Mouse (Mus musculus): Measurements from ENCODE around the gene Zc3h14. TPM values are rescaled to one million over a fixed set of nuclear protein-coding genes. Genes with fewer than 3 reads are reported as not detected.

The Zc3h14 gene
- polyA plus RNA-seq, 1 experiment from 2014 or later = 182 TPM

DNA sequence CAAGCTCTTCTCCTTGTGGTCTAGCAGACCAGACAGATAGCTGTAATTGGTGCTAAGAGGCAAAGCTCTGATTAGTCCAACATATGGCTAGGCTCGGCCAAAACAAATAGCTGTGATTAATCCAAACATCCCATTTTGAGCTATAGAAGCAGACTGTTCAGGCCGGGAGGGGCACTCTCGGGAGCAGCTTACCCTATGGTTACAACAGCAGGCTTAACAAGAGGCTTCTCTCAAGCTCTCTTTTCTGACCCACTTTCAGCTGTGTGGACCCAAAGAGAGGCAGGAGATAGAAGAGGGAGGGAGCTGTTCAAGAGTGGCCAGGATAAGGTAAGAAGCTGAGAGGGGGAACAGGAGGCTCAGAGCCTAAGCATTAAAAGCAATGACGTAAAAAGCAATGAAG, 1.1 kb upstream of the Zc3h14 start:
- H3K4me3 ChIP-seq (ENCODE audit: low read depth, low read length) = no peak overlapping the region
- H3K27ac ChIP-seq (replicated peaks; ENCODE audit: low read depth, low read length) = no peak overlapping the region
- H3K4me1 ChIP-seq (ENCODE audit: control insufficient read depth, insufficient read depth, low read length) = no peaks in the 10 kb centered on the region
- no peak for ATAC-seq (replicated peaks; ENCODE audit: insufficient number of reproducible peaks, low FRiP score, low TSS enrichment, low read depth)
- H3K9ac ChIP-seq (replicated peaks; ENCODE audit: low read length) = no peak overlapping the region
- no peak overlapping the region for H3K4me2 ChIP-seq (ENCODE audit: low read depth, low read length)
- no peaks in the 10 kb centered on the region for H3K27me3 ChIP-seq (ENCODE audit: control insufficient read depth, insufficient read depth, low read length)
- DNase-seq (ENCODE audit: low spot score) = no peak
- 56% methylated on average over 4 of the region's 4 CpGs for WGBS
- no peaks in the 10 kb centered on the region for H3K9me3 ChIP-seq (replicated peaks; ENCODE audit: control insufficient read depth, low read length)
- no peaks in the 10 kb centered on the region for H3K36me3 ChIP-seq (replicated peaks; ENCODE audit: control insufficient read depth, insufficient read depth, low read depth, low read length)

DNA sequence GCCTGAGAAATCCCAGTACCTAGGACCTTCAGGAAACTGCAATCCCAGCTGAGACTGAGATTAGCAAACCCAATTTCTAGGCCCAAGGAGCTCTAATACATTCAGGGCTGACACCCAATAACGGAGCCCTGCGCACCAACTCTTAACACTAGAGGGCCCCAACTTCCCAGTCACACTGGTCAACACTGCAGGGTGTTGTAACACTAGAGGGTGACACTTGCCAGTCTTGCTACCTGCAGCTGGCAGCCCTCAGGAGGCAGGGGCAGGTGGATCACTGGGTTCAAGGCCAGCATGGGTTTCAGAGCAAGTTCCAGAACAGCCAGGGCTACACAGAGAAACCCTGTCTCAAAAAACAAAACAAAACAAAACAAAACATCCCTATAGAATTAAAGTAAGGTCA, 633 bp upstream of the Zc3h14 start:
- Histone ChIP-seq H3K27ac (replicated peaks; ENCODE audit: low read depth, low read length) (no peak overlapping the region), H3K4me2 (ENCODE audit: low read depth, low read length) (no peak overlapping the region), H3K4me1 (ENCODE audit: control insufficient read depth, insufficient read depth, low read length) (no peaks in the 10 kb centered on the region), H3K27me3 (ENCODE audit: control insufficient read depth, insufficient read depth, low read length) (no peaks in the 10 kb centered on the region), H3K9ac (replicated peaks; ENCODE audit: low read length) (no peak overlapping the region), H3K36me3 (replicated peaks; ENCODE audit: control insufficient read depth, insufficient read depth, low read depth, low read length) (no peaks in the 10 kb centered on the region), H3K9me3 (replicated peaks; ENCODE audit: control insufficient read depth, low read length) (no peaks in the 10 kb centered on the region), H3K4me3 (ENCODE audit: low read depth, low read length) (no peak overlapping the region)
- peak; percentile 68 for DNase-seq (ENCODE audit: low spot score)
- WGBS = 13% methylated on average over 2 of the region's 2 CpGs
- ATAC-seq (replicated peaks; ENCODE audit: insufficient number of reproducible peaks, low FRiP score, low TSS enrichment, low read depth) = 0 out of 2 replicates have a peak, but pooled peaks have one; percentile 35

DNA sequence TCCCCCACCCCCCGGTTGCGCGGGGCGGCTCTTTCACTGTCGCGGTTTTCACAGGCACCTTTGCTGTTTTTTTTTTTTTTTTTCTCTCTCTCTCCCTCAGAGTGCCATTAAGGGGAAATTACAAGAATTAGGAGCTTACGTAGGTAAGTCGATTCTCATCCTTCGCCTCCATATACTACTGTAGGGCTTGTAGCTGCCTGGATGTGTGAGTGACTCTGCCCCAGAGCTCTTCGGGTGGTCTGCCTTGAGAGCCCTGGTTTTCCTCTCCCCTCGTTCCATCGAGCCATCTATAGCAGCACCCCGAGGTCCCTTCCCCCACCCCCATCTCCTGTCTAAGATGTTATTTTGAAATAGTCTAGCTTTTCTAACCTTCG, 603 bp downstream of the Zc3h14 start:
- Histone ChIP-seq H3K4me1 (ENCODE audit: control insufficient read depth, insufficient read depth, low read length) (no peaks in the 10 kb centered on the region), H3K4me3 (ENCODE audit: low read depth, low read length) (peak overlapping the region; percentile 92), H3K36me3 (replicated peaks; ENCODE audit: control insufficient read depth, insufficient read depth, low read depth, low read length) (no peaks in the 10 kb centered on the region), H3K4me2 (ENCODE audit: low read depth, low read length) (peak overlapping the region; percentile 76), H3K9ac (replicated peaks; ENCODE audit: low read length) (peak overlapping the region; percentile 94), H3K9me3 (replicated peaks; ENCODE audit: control insufficient read depth, low read length) (no peaks in the 10 kb centered on the region), H3K27ac (replicated peaks; ENCODE audit: low read depth, low read length) (peak overlapping the region; percentile 87), H3K27me3 (ENCODE audit: control insufficient read depth, insufficient read depth, low read length) (no peaks in the 10 kb centered on the region)
- DNase-seq (ENCODE audit: low spot score) (peak; percentile 44), ATAC-seq (replicated peaks; ENCODE audit: insufficient number of reproducible peaks, low FRiP score, low TSS enrichment, low read depth) (peak; percentile 51; the same call in 1 of the 2 replicates)
- WGBS = 2% methylated on average over 14 of the region's 14 CpGs

DNA sequence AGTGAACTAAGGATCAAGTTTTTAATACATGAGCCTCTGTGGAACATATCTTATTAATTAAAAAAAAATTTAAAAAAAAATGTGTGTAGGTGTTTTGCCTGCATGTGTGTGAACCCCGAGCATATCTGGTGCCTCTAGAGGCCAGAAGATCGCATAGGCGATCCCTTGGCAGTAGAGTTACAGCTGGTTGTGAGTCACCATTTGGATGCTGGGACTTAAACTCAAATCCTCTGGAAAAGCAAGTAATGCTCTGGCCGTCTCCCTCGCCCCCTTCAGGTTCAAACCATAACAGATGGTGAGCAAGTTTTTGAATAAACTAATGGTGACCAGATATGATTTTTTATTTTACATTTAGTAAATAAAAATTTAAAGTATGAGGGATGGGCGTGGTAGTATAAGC, 10.9 kb downstream of the Zc3h14 start:
- Histone ChIP-seq H3K36me3 (replicated peaks; ENCODE audit: control insufficient read depth, insufficient read depth, low read depth, low read length) (peaks cover 4% of the 10 kb centered on the region), H3K4me1 (ENCODE audit: control insufficient read depth, insufficient read depth, low read length) (no peaks in the 10 kb centered on the region), H3K4me2 (ENCODE audit: low read depth, low read length) (no peak overlapping the region), H3K4me3 (ENCODE audit: low read depth, low read length) (no peak overlapping the region), H3K9ac (replicated peaks; ENCODE audit: low read length) (no peak overlapping the region), H3K27ac (replicated peaks; ENCODE audit: low read depth, low read length) (no peak overlapping the region), H3K9me3 (replicated peaks; ENCODE audit: control insufficient read depth, low read length) (no peaks in the 10 kb centered on the region), H3K27me3 (ENCODE audit: control insufficient read depth, insufficient read depth, low read length) (no peaks in the 10 kb centered on the region)
- DNase-seq (ENCODE audit: low spot score) = no peak
- 86% methylated on average over 6 of the region's 6 CpGs for WGBS
- no peak for ATAC-seq (replicated peaks; ENCODE audit: insufficient number of reproducible peaks, low FRiP score, low TSS enrichment, low read depth)

DNA sequence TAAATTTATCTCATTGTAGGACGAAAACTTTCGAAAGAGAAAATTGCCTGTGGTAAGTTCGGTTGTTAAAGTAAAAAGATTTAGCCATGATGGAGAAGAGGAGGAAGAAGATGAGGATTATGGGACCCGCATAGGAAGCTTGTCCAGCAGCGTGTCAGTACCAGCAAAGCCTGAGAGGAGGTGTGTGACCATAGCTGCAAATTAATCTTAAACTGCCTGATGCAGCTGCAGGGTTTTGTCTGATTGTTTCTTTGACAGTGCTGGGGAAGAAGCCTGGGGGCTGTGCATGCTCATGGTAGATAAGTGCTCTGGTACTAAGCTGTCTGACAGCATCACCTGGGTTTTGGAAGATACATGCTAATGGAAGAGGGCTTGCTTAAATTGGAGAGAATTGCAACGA, 12.9 kb downstream of the Zc3h14 start:
- 92% methylated on average over 6 of the region's 6 CpGs for WGBS
- DNase-seq (ENCODE audit: low spot score) (no peak), ATAC-seq (replicated peaks; ENCODE audit: insufficient number of reproducible peaks, low FRiP score, low TSS enrichment, low read depth) (no peak)
- Histone ChIP-seq H3K4me2 (ENCODE audit: low read depth, low read length) (no peak overlapping the region), H3K36me3 (replicated peaks; ENCODE audit: control insufficient read depth, insufficient read depth, low read depth, low read length) (peaks cover 2% of the 10 kb centered on the region), H3K4me3 (ENCODE audit: low read depth, low read length) (no peak overlapping the region), H3K27me3 (ENCODE audit: control insufficient read depth, insufficient read depth, low read length) (no peaks in the 10 kb centered on the region), H3K27ac (replicated peaks; ENCODE audit: low read depth, low read length) (no peak overlapping the region), H3K9ac (replicated peaks; ENCODE audit: low read length) (no peak overlapping the region), H3K4me1 (ENCODE audit: control insufficient read depth, insufficient read depth, low read length) (no peaks in the 10 kb centered on the region), H3K9me3 (replicated peaks; ENCODE audit: control insufficient read depth, low read length) (no peaks in the 10 kb centered on the region)

DNA sequence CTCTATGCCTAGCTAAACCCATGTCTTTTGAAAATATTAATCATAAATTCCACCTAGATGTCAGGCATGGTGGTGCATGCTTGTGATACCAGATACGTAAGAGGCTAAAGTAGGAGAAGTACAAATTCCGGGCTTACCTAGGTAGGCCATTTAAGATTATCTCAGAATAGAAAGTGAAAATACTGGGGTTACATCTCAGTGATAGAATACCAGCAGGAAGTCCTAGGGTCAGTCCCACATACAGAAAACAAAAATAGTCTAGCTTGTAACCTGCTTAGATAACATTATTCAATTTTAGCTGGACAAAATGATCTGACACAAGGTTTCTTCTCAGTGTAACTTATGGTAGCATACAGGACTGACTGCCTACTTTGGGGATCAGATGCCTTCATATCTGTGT, 19.5 kb downstream of the Zc3h14 start:
- 92% methylated on average over 2 of the region's 2 CpGs for WGBS
- Histone ChIP-seq H3K4me3 (ENCODE audit: low read depth, low read length) (no peak overlapping the region), H3K36me3 (replicated peaks; ENCODE audit: control insufficient read depth, insufficient read depth, low read depth, low read length) (peaks cover 7% of the 10 kb centered on the region), H3K9ac (replicated peaks; ENCODE audit: low read length) (no peak overlapping the region), H3K4me1 (ENCODE audit: control insufficient read depth, insufficient read depth, low read length) (no peaks in the 10 kb centered on the region), H3K9me3 (replicated peaks; ENCODE audit: control insufficient read depth, low read length) (no peaks in the 10 kb centered on the region), H3K4me2 (ENCODE audit: low read depth, low read length) (no peak overlapping the region), H3K27ac (replicated peaks; ENCODE audit: low read depth, low read length) (no peak overlapping the region), H3K27me3 (ENCODE audit: control insufficient read depth, insufficient read depth, low read length) (no peaks in the 10 kb centered on the region)
- DNase-seq (ENCODE audit: low spot score) (no peak), ATAC-seq (replicated peaks; ENCODE audit: insufficient number of reproducible peaks, low FRiP score, low TSS enrichment, low read depth) (no peak)

DNA sequence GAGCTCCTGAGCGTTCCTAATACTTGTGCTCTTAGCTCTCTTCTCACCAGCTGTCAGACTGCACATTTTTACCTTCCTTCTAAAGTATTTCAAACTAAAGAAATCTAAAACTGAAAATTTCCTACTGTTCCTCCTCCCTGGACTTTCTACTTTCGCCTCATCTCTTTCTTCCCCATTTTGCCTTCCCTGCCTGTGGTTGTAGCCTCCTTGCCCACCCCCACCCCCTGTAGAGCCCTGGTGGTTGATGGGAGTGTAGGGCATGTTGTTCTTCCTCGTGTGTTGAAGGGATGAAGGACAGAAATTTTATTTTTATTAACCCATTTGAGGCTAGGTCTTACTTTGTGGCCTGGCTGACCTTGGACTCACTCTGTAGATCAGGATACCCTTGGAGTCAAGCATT, 30.7 kb downstream of the Zc3h14 start:
- H3K4me2 ChIP-seq (ENCODE audit: low read depth, low read length) = no peak overlapping the region
- 84% methylated on average over 3 of the region's 3 CpGs for WGBS
- no peak overlapping the region for H3K4me3 ChIP-seq (ENCODE audit: low read depth, low read length)
- ATAC-seq (replicated peaks; ENCODE audit: insufficient number of reproducible peaks, low FRiP score, low TSS enrichment, low read depth) (no peak), DNase-seq (ENCODE audit: low spot score) (no peak)
- H3K27me3 ChIP-seq (ENCODE audit: control insufficient read depth, insufficient read depth, low read length) = no peaks in the 10 kb centered on the region
- H3K27ac ChIP-seq (replicated peaks; ENCODE audit: low read depth, low read length) = no peak overlapping the region
- H3K9ac ChIP-seq (replicated peaks; ENCODE audit: low read length) = no peak overlapping the region
- H3K9me3 ChIP-seq (replicated peaks; ENCODE audit: control insufficient read depth, low read length) = no peaks in the 10 kb centered on the region
- H3K4me1 ChIP-seq (ENCODE audit: control insufficient read depth, insufficient read depth, low read length) = no peaks in the 10 kb centered on the region
- H3K36me3 ChIP-seq (replicated peaks; ENCODE audit: control insufficient read depth, insufficient read depth, low read depth, low read length) = peaks cover 12% of the 10 kb centered on the region

DNA sequence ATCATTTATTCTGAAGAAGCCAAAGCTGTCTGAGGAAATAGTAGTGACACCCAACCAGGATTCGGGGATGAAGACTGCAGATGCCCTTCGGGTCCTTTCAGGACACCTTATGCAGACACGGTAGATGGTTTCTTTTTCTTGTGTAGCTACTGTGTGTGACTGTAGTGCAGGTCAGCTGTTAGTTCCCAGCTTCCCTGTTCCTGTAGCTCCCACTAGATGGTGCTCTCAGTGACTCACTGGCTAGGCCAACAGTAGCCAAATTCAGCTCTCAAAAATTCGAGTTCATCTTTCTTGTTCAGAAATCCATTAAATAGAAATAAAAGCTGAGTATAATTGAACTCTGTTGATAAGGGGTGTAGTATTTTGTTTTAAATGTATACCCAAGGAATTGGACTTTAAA, 32.4 kb downstream of the Zc3h14 start:
- H3K27me3 ChIP-seq (ENCODE audit: control insufficient read depth, insufficient read depth, low read length) = no peaks in the 10 kb centered on the region
- WGBS = 85% methylated on average over 4 of the region's 4 CpGs
- no peak overlapping the region for H3K27ac ChIP-seq (replicated peaks; ENCODE audit: low read depth, low read length)
- no peaks in the 10 kb centered on the region for H3K4me1 ChIP-seq (ENCODE audit: control insufficient read depth, insufficient read depth, low read length)
- no peaks in the 10 kb centered on the region for H3K9me3 ChIP-seq (replicated peaks; ENCODE audit: control insufficient read depth, low read length)
- no peak overlapping the region for H3K4me2 ChIP-seq (ENCODE audit: low read depth, low read length)
- ATAC-seq (replicated peaks; ENCODE audit: insufficient number of reproducible peaks, low FRiP score, low TSS enrichment, low read depth) (no peak), DNase-seq (ENCODE audit: low spot score) (peak; percentile 25)
- H3K9ac ChIP-seq (replicated peaks; ENCODE audit: low read length) = no peak overlapping the region
- no peak overlapping the region for H3K4me3 ChIP-seq (ENCODE audit: low read depth, low read length)
- peaks cover 12% of the 10 kb centered on the region for H3K36me3 ChIP-seq (replicated peaks; ENCODE audit: control insufficient read depth, insufficient read depth, low read depth, low read length)
